Mouse (Mus musculus) B cell, adult 62 days (primary cell): ENCODE measurements around the gene Dapk1. TPM values are rescaled to one million over a fixed set of nuclear protein-coding genes. Genes with fewer than 3 reads are reported as not detected.

Experiments used
- total RNA-seq: library from RNA; stranded (reverse); gene quantifications from 4 replicates; pipeline ENCODE4 v1.2.4, GENCODE M21; 2023

The Dapk1 gene
- 0.22 to 1.6 TPM (median 0.40 TPM) in 4 replicates for total RNA-seq

DNA sequence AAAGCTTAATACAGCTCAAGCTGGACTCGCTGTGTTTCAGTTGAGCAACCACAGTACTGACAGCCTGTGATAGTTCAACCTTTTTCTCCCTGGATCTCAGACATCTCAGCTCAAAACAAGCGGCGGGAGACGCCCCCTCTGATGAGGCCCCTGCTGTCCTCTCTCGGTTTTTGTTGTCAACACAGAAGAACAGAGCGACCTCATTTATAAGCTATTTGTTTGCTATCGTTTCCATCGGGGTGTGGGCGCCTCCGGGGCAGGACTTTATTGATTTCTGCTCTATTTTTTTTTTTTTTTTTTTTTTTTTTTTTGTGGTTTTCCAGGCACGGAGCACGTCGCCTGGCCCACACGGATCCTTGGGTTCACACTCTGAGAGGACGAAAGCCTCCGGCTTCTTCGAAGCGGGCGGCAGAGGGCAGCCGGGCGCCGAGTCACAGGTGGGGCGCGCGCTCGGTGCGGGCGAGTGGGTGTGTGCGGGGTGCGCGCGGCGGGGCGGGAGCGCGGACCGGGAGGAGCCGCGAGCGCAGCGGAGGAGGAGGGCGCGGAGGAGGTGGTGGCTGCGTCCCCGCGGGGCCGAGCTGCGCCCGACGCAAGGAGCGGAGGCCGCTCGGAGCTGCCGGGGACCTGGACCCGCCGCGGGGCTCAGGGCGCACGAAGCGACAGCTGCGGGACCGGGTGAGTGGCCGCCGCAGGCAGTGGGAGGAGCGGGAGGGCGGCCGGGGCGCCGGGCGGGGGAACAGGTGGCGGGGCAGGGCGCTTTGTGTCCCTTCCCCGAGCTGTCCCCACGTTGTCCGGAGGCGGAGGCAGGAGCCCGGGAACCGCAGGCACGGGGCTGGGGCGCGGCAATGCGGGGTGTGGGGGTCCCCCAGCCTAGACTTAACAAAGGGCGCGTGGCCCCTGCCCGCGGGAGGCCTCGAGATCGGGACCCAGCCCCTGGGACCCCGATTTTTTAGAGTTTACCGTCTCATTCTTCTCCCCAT is at the start of gene Dapk1:
Dapk1 (plus strand) TSS at position 512 of the 980 bp plus-strand sequence.

DNA sequence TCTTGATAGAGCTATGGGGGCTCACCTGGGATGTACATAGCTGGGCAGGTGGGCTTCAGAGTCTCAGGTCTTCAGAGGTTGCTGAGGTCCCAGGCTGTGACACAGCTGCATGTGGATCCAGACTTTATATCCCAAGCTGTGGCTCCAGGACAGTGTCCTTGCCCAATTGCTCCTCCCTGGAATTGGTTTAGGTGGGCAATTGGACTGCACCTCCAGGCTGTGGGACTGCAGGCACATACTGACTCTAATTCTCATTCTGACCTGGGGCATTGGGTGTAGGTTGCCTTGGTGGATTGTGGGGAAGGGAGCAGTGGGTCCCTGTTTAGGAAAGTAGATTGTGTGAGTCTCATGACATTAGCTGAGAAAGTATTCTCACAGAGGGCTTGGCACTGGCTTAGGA is 184.5 kb downstream of the Dapk1 start, which contains the start of gene BC051665:
BC051665 (minus strand) TSS at position 101 of the 400 bp plus-strand sequence.

DNA sequence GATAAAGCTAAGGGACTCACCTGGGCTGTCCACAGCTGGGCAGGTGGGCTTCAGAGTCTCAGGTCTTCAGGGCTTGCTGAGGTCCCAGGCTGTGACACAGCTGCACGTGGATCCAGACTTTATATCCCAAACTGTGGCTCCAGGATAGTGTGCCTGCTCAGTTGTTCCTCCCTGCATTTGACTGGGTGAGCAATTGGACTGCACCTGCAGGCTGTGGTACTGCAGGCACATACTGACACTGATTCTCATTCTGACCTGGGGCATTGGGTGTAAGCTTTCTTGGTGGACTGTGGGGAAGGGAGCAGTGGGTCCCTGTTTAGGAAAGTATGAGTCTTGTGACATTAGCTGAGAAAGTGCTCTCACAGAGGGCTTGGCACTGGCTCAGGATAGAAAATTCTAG is 201.0 kb downstream of the Dapk1 start, which contains the start of gene Ctsll3:
Ctsll3 (minus strand) TSS at position 101 of the 400 bp plus-strand sequence.

Other genes with a start within 250 kb of the Dapk1 start
- not detected in 4 replicates for gene BC051665, start 184.4 kb downstream of the Dapk1 start, total RNA-seq
- gene Ctsll3, start 200.9 kb downstream of the Dapk1 start, total RNA-seq: 0.45 TPM in 1 of 4 replicates, not detected in the others